Mouse (Mus musculus): Measurements from ENCODE around the gene Usp6nl. TPM values are rescaled to one million over a fixed set of nuclear protein-coding genes. Genes with fewer than 3 reads are reported as not detected.

Gene Usp6nl
- polyA plus RNA-seq, 1 experiment from 2014 or later: 8.4 TPM

- no peak for ATAC-seq
- Histone ChIP-seq H3K4me1 (ENCODE audit: control insufficient read depth, insufficient read depth, low read length) (peaks cover 12% of the 10 kb centered on the region), H3K4me3 (ENCODE audit: low read length) (no peak overlapping the region), H3K27me3 (replicated peaks; ENCODE audit: control insufficient read depth, insufficient read depth, low read length) (no peaks in the 10 kb centered on the region), H3K27ac (ENCODE audit: low read length) (no peak overlapping the region), H3K36me3 (ENCODE audit: control insufficient read depth, insufficient read depth, low read length) (no peaks in the 10 kb centered on the region), H3K9ac (ENCODE audit: low read depth, low read length) (no peak overlapping the region), H3K4me2 (ENCODE audit: low read depth, low read length) (no peak overlapping the region), H3K9me3 (ENCODE audit: control insufficient read depth, low read length) (no peaks in the 10 kb centered on the region)
- WGBS: 53% methylated on average over 3 of the region's 3 CpGs
These were observed 159.9 kb downstream of the Usp6nl start for GRCm38 (mm10) chr2:6482411-6482810.

- Histone ChIP-seq H3K36me3 (ENCODE audit: control insufficient read depth, insufficient read depth, low read length) (no peaks in the 10 kb centered on the region), H3K4me1 (ENCODE audit: control insufficient read depth, insufficient read depth, low read length) (peaks cover 11% of the 10 kb centered on the region), H3K27me3 (replicated peaks; ENCODE audit: control insufficient read depth, insufficient read depth, low read length) (no peaks in the 10 kb centered on the region), H3K9me3 (ENCODE audit: control insufficient read depth, low read length) (no peaks in the 10 kb centered on the region), H3K4me2 (ENCODE audit: low read depth, low read length) (no peak overlapping the region), H3K9ac (ENCODE audit: low read depth, low read length) (no peak overlapping the region), H3K4me3 (ENCODE audit: low read length) (no peak overlapping the region), H3K27ac (ENCODE audit: low read length) (no peak overlapping the region)
- peak; percentile 78 for ATAC-seq
- WGBS: 44% methylated on average over 8 of the region's 8 CpGs
These were observed 160.9 kb downstream of the Usp6nl start for GRCm38 (mm10) chr2:6483081-6483992.

- no peaks in the 10 kb centered on the region for H3K9me3 ChIP-seq (ENCODE audit: control insufficient read depth, low read length)
- H3K27ac ChIP-seq (ENCODE audit: low read length): no peak overlapping the region
- WGBS: 81% methylated on average over 3 of the region's 3 CpGs
- H3K4me3 ChIP-seq (ENCODE audit: low read length): no peak overlapping the region
- no peak overlapping the region for H3K9ac ChIP-seq (ENCODE audit: low read depth, low read length)
- H3K4me1 ChIP-seq (ENCODE audit: control insufficient read depth, insufficient read depth, low read length): peaks cover 3% of the 10 kb centered on the region; the same call in 1 of the 2 replicates
- ATAC-seq: no peak
- no peak overlapping the region for H3K4me2 ChIP-seq (ENCODE audit: low read depth, low read length)
- no peaks in the 10 kb centered on the region for H3K36me3 ChIP-seq (ENCODE audit: control insufficient read depth, insufficient read depth, low read length)
- no peaks in the 10 kb centered on the region for H3K27me3 ChIP-seq (replicated peaks; ENCODE audit: control insufficient read depth, insufficient read depth, low read length)
These were observed 161.7 kb downstream of the Usp6nl start for GRCm38 (mm10) chr2:6484179-6484578.

- Histone ChIP-seq H3K9me3 (ENCODE audit: control insufficient read depth, low read length) (no peaks in the 10 kb centered on the region), H3K4me2 (ENCODE audit: low read depth, low read length) (no peak overlapping the region), H3K27ac (ENCODE audit: low read length) (no peak overlapping the region), H3K4me1 (ENCODE audit: control insufficient read depth, insufficient read depth, low read length) (0 out of 2 replicates have a peak, but pooled peaks cover 3% of the 10 kb centered on the region), H3K27me3 (replicated peaks; ENCODE audit: control insufficient read depth, insufficient read depth, low read length) (no peaks in the 10 kb centered on the region), H3K4me3 (ENCODE audit: low read length) (no peak overlapping the region), H3K9ac (ENCODE audit: low read depth, low read length) (no peak overlapping the region), H3K36me3 (ENCODE audit: control insufficient read depth, insufficient read depth, low read length) (no peaks in the 10 kb centered on the region)
- WGBS: 79% methylated on average over 10 of the region's 10 CpGs
- no peak for ATAC-seq
These were observed 165.4 kb downstream of the Usp6nl start for GRCm38 (mm10) chr2:6487566-6488488.

GRCm38 (mm10) chr2:6488489-6489056, 166.1 kb downstream of the Usp6nl start:
- H3K4me3 ChIP-seq (ENCODE audit: low read length): no peak overlapping the region
- no peaks in the 10 kb centered on the region for H3K27me3 ChIP-seq (replicated peaks; ENCODE audit: control insufficient read depth, insufficient read depth, low read length)
- H3K36me3 ChIP-seq (ENCODE audit: control insufficient read depth, insufficient read depth, low read length): no peaks in the 10 kb centered on the region
- H3K4me1 ChIP-seq (ENCODE audit: control insufficient read depth, insufficient read depth, low read length): no peaks in the 10 kb centered on the region
- no peak overlapping the region for H3K27ac ChIP-seq (ENCODE audit: low read length)
- ATAC-seq: no peak
- no peak overlapping the region for H3K4me2 ChIP-seq (ENCODE audit: low read depth, low read length)
- no peaks in the 10 kb centered on the region for H3K9me3 ChIP-seq (ENCODE audit: control insufficient read depth, low read length)
- WGBS: 81% methylated on average over 14 of the region's 14 CpGs
- H3K9ac ChIP-seq (ENCODE audit: low read depth, low read length): no peak overlapping the region

GRCm38 (mm10) chr2:6490076-6490475, 167.6 kb downstream of the Usp6nl start:
- 90% methylated on average over 6 of the region's 6 CpGs for WGBS
- ATAC-seq: no peak
- Histone ChIP-seq H3K4me2 (ENCODE audit: low read depth, low read length) (no peak overlapping the region), H3K27me3 (replicated peaks; ENCODE audit: control insufficient read depth, insufficient read depth, low read length) (no peaks in the 10 kb centered on the region), H3K4me3 (ENCODE audit: low read length) (no peak overlapping the region), H3K9me3 (ENCODE audit: control insufficient read depth, low read length) (no peaks in the 10 kb centered on the region), H3K4me1 (ENCODE audit: control insufficient read depth, insufficient read depth, low read length) (no peaks in the 10 kb centered on the region), H3K27ac (ENCODE audit: low read length) (no peak overlapping the region), H3K9ac (ENCODE audit: low read depth, low read length) (no peak overlapping the region), H3K36me3 (ENCODE audit: control insufficient read depth, insufficient read depth, low read length) (no peaks in the 10 kb centered on the region)

- Histone ChIP-seq H3K9ac (ENCODE audit: low read depth, low read length) (no peak overlapping the region), H3K4me2 (ENCODE audit: low read depth, low read length) (no peak overlapping the region), H3K36me3 (ENCODE audit: control insufficient read depth, insufficient read depth, low read length) (no peaks in the 10 kb centered on the region), H3K27ac (ENCODE audit: low read length) (no peak overlapping the region), H3K4me3 (ENCODE audit: low read length) (no peak overlapping the region), H3K27me3 (replicated peaks; ENCODE audit: control insufficient read depth, insufficient read depth, low read length) (no peaks in the 10 kb centered on the region), H3K9me3 (ENCODE audit: control insufficient read depth, low read length) (no peaks in the 10 kb centered on the region), H3K4me1 (ENCODE audit: control insufficient read depth, insufficient read depth, low read length) (no peaks in the 10 kb centered on the region)
- ATAC-seq: no peak
- 82% methylated on average over 4 of the region's 4 CpGs for WGBS
These were observed 168.4 kb downstream of the Usp6nl start for GRCm38 (mm10) chr2:6490870-6491269.

- ATAC-seq: no peak
- H3K9me3 ChIP-seq (ENCODE audit: control insufficient read depth, low read length): no peaks in the 10 kb centered on the region
- no peaks in the 10 kb centered on the region for H3K4me1 ChIP-seq (ENCODE audit: control insufficient read depth, insufficient read depth, low read length)
- no peak overlapping the region for H3K4me3 ChIP-seq (ENCODE audit: low read length)
- WGBS: 85% methylated on average over 5 of the region's 5 CpGs
- H3K36me3 ChIP-seq (ENCODE audit: control insufficient read depth, insufficient read depth, low read length): no peaks in the 10 kb centered on the region
- H3K4me2 ChIP-seq (ENCODE audit: low read depth, low read length): no peak overlapping the region
- no peak overlapping the region for H3K9ac ChIP-seq (ENCODE audit: low read depth, low read length)
- H3K27ac ChIP-seq (ENCODE audit: low read length): no peak overlapping the region
- no peaks in the 10 kb centered on the region for H3K27me3 ChIP-seq (replicated peaks; ENCODE audit: control insufficient read depth, insufficient read depth, low read length)
These were observed 171.4 kb downstream of the Usp6nl start for GRCm38 (mm10) chr2:6493886-6494285.
